Mouse (Mus musculus) gastrocnemius, postnatal 10 days (tissue): ENCODE results near the gene Hmgcs2. TPM values are rescaled to one million over a fixed set of nuclear protein-coding genes. Genes with fewer than 3 reads are reported as not detected.

Source experiments
- DNase-seq: peaks from one replicate; pipeline ENCODE4 v3.0.0; 2021; ENCODE audit warnings: mixed read lengths
- total RNA-seq, 2 experiments: library from RNA; stranded (reverse); gene quantifications; 2 replicates each; pipeline ENCODE4 v1.2.3; 2021

Hmgcs2 gene
- total RNA-seq, 2 experiments from 2014 or later: 2.1 to 2.6 TPM

DNA sequence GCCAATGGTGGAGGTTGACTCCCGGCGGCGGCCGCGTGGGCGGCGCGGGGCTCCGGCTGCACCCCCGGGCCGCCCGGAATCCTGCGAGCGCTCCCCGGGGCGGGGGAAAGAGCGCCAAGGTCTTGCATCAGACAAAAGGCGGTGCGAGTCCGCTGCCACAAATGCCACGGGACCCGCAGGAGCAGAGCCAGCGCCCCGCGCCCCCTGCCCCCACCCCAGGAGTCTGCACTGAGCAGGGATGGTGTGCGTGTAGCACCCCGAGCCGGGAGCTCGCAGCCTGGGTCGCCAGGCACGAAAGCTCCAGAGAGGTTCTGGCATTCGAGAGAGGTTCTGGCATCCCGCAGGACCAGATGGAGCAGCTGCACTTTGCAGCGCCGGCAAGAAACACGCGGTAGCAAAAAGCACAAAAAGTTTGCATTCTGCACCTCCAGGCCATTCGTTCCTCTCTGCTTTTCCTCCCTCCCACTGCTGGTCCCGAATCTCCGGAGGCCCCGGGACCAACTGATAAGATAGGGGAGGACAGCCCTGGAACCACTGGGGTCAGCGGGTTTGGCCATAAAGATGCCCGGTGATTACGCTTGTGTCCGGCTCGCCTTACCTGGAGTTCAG is 59.0 kb downstream of the Hmgcs2 start:
- peak; percentile 51 for DNase-seq

DNA sequence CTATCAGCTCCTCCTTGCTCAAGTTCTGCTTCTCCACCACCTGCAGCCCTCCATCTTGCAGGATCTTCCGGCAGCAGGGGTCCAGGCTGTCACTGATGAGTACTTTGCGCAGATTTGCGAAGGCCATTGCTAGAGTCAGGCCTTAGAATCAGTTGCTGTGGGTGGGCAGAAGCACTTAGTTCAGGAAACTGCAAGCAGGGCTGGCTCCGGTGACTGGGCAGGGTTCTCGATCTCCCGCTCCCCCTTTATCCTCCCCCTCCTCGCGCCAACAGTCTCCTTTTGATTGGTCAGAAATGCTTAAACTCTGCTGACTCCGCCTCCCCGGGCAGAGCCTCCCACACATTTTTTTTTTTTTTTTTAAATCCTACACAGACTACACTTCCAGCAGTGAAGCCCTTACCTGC is 59.5 kb downstream of the Hmgcs2 start, which contains the start of gene Phgdh:
Gene Phgdh, minus strand, starts transcription at position 285 of the 404 bp plus-strand sequence.
- DNase-seq: peak; percentile 48

DNA sequence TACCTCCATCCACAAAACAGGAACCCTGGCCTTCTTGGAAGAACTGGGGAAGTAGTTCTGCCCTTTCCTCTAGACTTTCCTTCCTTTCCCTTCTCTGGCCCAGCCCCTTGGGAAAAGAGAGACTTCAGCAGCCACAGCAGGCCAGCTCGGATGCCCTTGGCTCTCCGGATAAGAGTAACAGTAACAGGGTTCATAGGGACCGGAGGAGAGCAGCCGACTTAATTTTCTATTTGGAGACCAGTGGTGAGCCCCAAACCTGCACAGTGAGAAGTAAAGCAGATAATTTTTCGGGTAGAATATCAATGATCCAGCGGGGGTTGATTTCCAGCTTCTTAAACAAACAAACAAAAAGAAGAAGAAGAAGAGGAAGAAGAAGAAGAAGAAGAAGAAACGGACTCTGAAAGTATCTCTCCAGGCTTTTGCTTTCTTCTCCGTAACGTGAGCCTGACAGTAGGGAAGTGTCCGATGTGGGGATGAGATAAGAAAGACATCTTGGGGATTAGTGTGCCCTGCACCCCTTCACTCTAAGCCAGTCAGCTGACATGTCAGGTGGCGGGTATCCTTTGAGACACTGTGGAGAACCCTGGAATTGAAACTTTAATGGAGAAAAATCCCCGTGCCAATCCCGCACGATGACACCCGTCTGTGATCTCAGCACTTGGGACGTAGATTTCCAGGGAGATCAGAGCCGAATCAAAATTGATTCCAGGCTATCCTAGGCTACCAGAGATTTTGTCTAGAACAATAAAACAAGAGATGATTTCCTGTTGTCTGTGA is 60.8 kb downstream of the Hmgcs2 start:
- no peak for DNase-seq

DNA sequence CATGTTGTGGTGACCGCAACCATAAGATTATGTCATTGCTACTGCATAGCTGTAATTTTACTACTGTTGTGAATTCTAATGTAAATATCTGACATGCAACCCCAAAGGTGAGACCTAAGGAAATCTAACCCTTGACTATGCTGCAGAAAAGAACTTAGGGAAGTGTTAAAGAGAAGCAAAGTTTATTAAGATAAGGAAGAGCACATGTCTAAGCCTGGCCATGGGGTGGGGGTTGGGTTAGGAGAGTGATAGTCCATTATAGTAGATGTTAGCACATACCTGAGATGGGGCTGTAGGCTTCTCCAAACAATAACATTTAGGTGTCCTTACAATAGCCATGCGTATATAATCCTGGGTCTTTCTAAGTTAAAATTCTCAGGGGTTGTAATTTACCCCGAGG is 63.0 kb downstream of the Hmgcs2 start:
- no peak for DNase-seq

DNA sequence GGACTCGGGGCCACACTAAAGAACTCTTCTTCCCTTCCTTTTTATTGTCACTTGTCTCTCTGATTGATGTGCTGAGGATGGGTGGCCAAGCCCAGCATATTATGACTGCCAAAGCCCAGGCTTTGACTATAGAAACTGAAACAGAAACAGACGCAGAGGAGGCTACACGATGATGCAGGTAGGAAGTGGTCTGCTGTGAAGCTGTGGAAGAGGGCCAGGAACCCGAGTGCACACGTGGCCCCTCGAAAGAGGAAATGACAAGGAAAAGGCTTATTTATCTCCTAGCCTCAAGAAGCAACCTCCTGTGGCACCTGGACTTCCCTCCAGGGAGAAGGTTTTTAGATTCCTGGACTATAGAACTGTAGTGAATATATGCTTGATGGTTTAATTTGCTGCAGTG is 67.9 kb downstream of the Hmgcs2 start:
- no peak for DNase-seq

DNA sequence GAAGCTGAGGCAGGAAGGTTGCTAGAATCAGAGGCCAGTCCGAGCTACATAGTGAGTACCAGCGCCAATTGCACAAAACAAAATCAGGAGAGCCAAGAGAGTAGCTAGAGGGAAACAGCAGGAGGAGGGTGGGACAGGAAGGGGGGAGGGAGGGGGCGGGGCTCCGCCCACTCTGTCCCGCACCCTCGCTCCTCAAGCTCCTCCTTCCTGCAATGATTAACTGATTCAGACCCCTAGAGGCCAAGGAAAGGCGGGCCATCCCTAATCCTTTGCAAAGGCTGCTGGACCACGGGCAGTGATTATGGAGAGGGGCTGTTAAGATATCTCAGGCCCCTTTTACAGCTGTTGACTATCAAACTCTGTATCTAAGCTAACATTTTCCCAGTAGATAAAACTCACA is 68.5 kb downstream of the Hmgcs2 start:
- no peak for DNase-seq

DNA sequence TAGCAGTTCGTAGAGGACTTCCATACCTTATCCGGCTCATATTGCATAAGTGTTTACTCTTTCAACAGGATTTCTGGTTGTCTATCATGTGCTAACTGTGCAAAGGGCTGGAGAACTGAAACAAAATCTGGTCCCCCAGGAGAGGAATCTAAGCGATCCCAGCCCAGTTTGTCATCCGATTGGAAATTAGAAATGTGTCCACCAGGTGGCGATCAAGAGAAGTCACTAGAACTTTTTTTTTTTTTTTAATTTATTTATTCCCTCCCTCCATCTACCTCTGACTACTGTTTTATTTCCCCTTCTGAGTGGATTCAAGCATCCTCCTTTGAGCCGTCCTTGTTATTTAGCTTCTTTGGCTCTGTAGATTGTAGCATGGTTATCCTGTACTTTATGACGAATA is 73.7 kb downstream of the Hmgcs2 start:
- peak; percentile 71 for DNase-seq

DNA sequence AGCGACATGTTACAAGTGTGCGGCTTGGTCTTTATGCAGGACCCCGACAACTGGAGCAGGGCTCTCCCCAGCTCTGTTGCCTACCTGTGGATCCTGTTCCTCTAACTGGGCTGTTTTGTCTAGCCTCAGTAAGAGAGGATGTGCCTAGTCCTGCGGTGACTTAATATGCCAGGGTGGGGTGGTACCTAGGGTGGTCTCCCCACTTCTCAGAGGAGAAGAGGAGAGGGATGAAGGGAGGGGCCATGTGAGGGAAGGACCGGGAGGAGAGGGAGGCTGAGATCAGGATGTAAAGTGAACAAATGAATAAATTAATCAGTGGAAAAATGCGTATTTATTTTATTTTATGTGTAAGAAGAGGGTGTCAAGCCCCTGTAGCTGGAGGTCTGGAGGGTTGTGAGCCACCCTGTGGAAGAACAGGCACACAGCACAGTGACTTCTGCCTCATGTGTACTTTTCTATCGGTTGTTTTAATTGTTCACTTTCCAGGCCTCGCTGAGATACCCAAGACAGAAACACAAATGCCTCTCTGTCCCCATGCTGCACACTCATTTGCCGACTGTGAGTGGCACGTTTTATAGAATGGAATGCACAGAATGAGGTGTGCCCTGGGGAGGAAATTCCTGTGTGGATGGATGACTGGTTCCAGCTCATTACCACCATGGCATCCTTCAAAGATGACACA is 75.2 kb downstream of the Hmgcs2 start:
- no peak for DNase-seq

DNA sequence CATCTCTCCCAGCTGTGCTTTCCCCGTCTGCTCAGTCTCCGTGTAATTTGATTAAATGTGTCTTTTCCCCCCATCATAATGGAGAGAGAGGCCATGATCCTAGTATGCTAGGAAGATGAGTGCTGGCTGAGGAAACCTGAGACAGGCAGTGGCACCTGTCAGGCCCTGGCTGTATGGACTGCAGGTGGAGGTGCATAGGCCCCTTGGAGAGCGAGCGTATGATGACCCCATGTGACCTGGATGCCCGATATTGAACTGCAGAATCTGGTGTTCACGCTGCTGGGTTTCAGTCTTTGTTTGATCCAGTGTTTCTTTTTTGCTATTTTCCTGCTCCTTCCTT is 75.8 kb downstream of the Hmgcs2 start:
- DNase-seq: no peak

DNA sequence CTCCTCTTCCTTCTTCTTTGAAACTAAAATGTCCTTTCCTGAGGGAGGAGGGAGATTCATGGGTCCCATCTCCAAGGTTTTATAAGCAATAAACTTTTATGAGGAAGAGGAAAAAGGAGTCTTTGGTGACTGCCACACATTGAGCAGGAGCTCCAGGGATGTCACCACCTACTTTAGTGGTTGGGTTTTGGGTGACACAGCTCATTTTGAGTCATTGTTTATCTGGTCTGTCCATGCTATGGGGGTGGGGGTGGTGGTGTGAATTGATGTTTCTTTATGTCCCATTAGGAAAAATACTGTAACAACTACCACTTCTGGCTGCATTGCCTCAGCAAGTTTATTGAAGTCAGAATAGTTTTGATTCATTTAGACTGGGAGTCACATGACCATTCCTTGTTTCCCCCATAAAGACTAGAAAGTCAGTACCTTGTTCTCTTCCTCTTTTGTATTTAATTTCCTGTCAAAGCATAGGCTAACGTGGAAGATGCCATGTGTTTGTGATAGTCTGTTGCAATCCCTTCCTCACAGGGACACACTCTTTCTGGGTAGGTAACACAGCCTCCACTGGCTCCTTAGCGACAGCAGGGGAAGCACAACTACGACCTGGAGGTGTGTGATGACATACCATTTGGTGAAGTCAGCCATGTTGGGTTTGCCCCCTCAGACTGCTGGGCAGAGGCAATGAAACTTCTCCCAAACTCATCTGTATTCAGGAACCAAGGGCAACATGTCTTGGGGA is 76.6 kb downstream of the Hmgcs2 start:
- no peak for DNase-seq

Other genes starting within 250 kb of the Hmgcs2 start
- not detected for gene Adam30, start 119.8 kb upstream of the Hmgcs2 start, total RNA-seq
- gene Reg4, start 58.3 kb upstream of the Hmgcs2 start, total RNA-seq: not detected
- 10 to 100 TPM; 13.4 to 16.9 TPM for gene Phgdh, start 59.6 kb downstream of the Hmgcs2 start, total RNA-seq
- 1 to 10 TPM; 1.8 to 2.7 TPM for gene Zfp697, start 102.0 kb downstream of the Hmgcs2 start, total RNA-seq
- not detected for gene Gm4450, start 176.7 kb downstream of the Hmgcs2 start, total RNA-seq
- gene Hsd3b4, start 230.1 kb downstream of the Hmgcs2 start, total RNA-seq: not detected